Mouse (Mus musculus) MEL (cell line): ENCODE results near the gene Mpv17l. TPM values are rescaled to one million over a fixed set of nuclear protein-coding genes. Genes with fewer than 3 reads are reported as not detected.

Experiments
- DNase-seq: peaks from one replicate; pipeline ENCODE4 v3.0.0; 2011; ENCODE audit warnings: low read depth, low spot score
- H3K27ac ChIP-seq: 2 replicates; pipeline ENCODE4 v1.5.1; 2012; ENCODE audit warnings: low read depth, mild to moderate bottlenecking, control low read depth, low read length, moderate library complexity; ENCODE audit not compliant: control insufficient read depth
- H3K27me3 ChIP-seq, 2 experiments: fragments of 150-350 bp in 1 of 2; sonication (generic) in 1 of 2; 2 replicates each; pipeline ENCODE4 v1.6.1; 2012; ENCODE audit warnings: low read length in 2 of 2, mild to moderate bottlenecking in 2 of 2, improper control_type of control experiment in 1 of 2, moderate library complexity in 1 of 2; ENCODE audit not compliant: insufficient read depth in 2 of 2, control insufficient read depth in 1 of 2
- H3K36me3 ChIP-seq, 2 experiments: 2 replicates each; pipeline ENCODE4 v1.6.1; 2012 to 2014; ENCODE audit warnings: low read length in 2 of 2, improper control_type of control experiment in 1 of 2, inconsistent platforms in 1 of 2, mild to moderate bottlenecking in 1 of 2; ENCODE audit not compliant: insufficient read depth in 2 of 2, control insufficient read depth in 1 of 2
- H3K4me1 ChIP-seq, 2 experiments: fragments of 150-350 bp in 1 of 2; sonication (generic) in 1 of 2; 2 replicates each; pipeline ENCODE4 v1.6.1; 2012; ENCODE audit warnings: low read length in 2 of 2, improper control_type of control experiment in 1 of 2, mild to moderate bottlenecking in 1 of 2; ENCODE audit not compliant: insufficient read depth in 2 of 2, control insufficient read depth in 1 of 2
- H3K4me3 ChIP-seq, 2 experiments: fragments of 150-350 bp in 1 of 2; sonication (generic) in 1 of 2; 2 replicates each; pipeline ENCODE4 v1.5.1; 2012; ENCODE audit warnings: low read depth in 2 of 2, low read length in 2 of 2, mild to moderate bottlenecking in 2 of 2, moderate library complexity in 2 of 2, control low read depth in 1 of 2, improper control_type of control experiment in 1 of 2; ENCODE audit not compliant: control insufficient read depth in 1 of 2, insufficient read depth in 1 of 2
- H3K79me2 ChIP-seq: 2 replicates; pipeline ENCODE4 v1.6.1; 2012; ENCODE audit warnings: mild to moderate bottlenecking, low read length, moderate library complexity; ENCODE audit not compliant: control insufficient read depth, poor library complexity, insufficient read depth
- H3K9ac ChIP-seq: 2 replicates; pipeline ENCODE4 v1.6.1; 2012; ENCODE audit warnings: low read depth, mild to moderate bottlenecking, control low read depth, low read length, moderate library complexity; ENCODE audit not compliant: control insufficient read depth, poor library complexity, severe bottlenecking
- H3K9me3 ChIP-seq: fragments of 150-350 bp; sonication (generic); replicated peaks from 2 replicates; pipeline ENCODE4 v1.6.1; 2012; ENCODE audit warnings: mild to moderate bottlenecking, low read length, improper control_type of control experiment, moderate library complexity; ENCODE audit not compliant: insufficient read depth
- BHLHE40 ChIP-seq: IDR thresholded peaks from 2 replicates; pipeline ENCODE4 v1.6.1; 2012; ENCODE audit warnings: low read depth, mild to moderate bottlenecking, inconsistent platforms, low read length, improper control_type of control experiment, borderline replicate concordance
- CTCF ChIP-seq, 3 experiments: IDR thresholded peaks in 2 of 3; conservative IDR thresholded peaks in 1 of 3; 2 replicates each; pipeline ENCODE4 v1.5.1; 2011 to 2012; ENCODE audit warnings: low read length in 3 of 3, low read depth in 2 of 3, mild to moderate bottlenecking in 2 of 3, improper control_type of control experiment in 1 of 3, inconsistent platforms in 1 of 3, mixed read lengths in 1 of 3, moderate library complexity in 1 of 3; ENCODE audit not compliant: control insufficient read depth in 1 of 3, insufficient read depth in 1 of 3, poor library complexity in 1 of 3, severe bottlenecking in 1 of 3
- ETS1 ChIP-seq: IDR thresholded peaks from 2 replicates; pipeline ENCODE4 v1.6.1; 2012; ENCODE audit warnings: low read depth, mild to moderate bottlenecking, inconsistent platforms, low read length, improper control_type of control experiment, moderate library complexity
- HCFC1 ChIP-seq: IDR thresholded peaks from 2 replicates; pipeline ENCODE4 v1.6.1; 2012; ENCODE audit warnings: low read depth, mild to moderate bottlenecking, inconsistent platforms, low read length, improper control_type of control experiment, moderate library complexity
- MAFK ChIP-seq: IDR thresholded peaks from 2 replicates; pipeline ENCODE4 v1.6.1; 2011; ENCODE audit warnings: low read depth, mild to moderate bottlenecking, low read length, improper control_type of control experiment, borderline replicate concordance
- MAX ChIP-seq: IDR thresholded peaks from 2 replicates; pipeline ENCODE4 v1.6.1; 2011; ENCODE audit warnings: low read length, improper control_type of control experiment
- MEF2A ChIP-seq: IDR thresholded peaks from 2 replicates; pipeline ENCODE4 v1.6.1; 2014; ENCODE audit warnings: low read depth, mild to moderate bottlenecking, inconsistent platforms, low read length, improper control_type of control experiment; ENCODE audit not compliant: poor library complexity, insufficient replicate concordance, severe bottlenecking; ENCODE audit errors: extremely low read depth
- MXI1 ChIP-seq: IDR thresholded peaks from 2 replicates; pipeline ENCODE4 v1.6.1; 2011; ENCODE audit warnings: mild to moderate bottlenecking, low read depth, low read length, improper control_type of control experiment
- MYB ChIP-seq: IDR thresholded peaks from 2 replicates; pipeline ENCODE4 v1.6.1; 2011; ENCODE audit warnings: mild to moderate bottlenecking, low read depth, low read length, improper control_type of control experiment
- MYC ChIP-seq: IDR thresholded peaks from 2 replicates; pipeline ENCODE4 v1.6.1; 2011; ENCODE audit warnings: low read depth, mild to moderate bottlenecking, low read length, improper control_type of control experiment, moderate library complexity
- NELFE ChIP-seq: IDR thresholded peaks from 2 replicates; pipeline ENCODE4 v1.6.1; 2011; ENCODE audit warnings: low read depth, low read length, improper control_type of control experiment
- POLR2AphosphoS5 ChIP-seq: IDR thresholded peaks from 2 replicates; pipeline ENCODE4 v1.6.1; 2012; ENCODE audit warnings: low read depth, borderline replicate concordance, mild to moderate bottlenecking, inconsistent platforms, low read length, moderate library complexity, mixed read lengths
- SMC3 ChIP-seq: IDR thresholded peaks from 2 replicates; pipeline ENCODE4 v1.6.1; 2011; ENCODE audit warnings: low read depth, low read length, improper control_type of control experiment
- TAL1 ChIP-seq: IDR thresholded peaks from 2 replicates; pipeline ENCODE4 v1.6.1; 2012; ENCODE audit warnings: mild to moderate bottlenecking, inconsistent platforms, low read length, moderate library complexity, mixed read lengths
- TCF12 ChIP-seq: IDR thresholded peaks from 2 replicates; pipeline ENCODE4 v1.6.1; 2014; ENCODE audit warnings: low read depth, mild to moderate bottlenecking, inconsistent platforms, low read length, improper control_type of control experiment, moderate library complexity
- UBTF ChIP-seq: IDR thresholded peaks from 2 replicates; pipeline ENCODE4 v1.6.1; 2012; ENCODE audit warnings: low read depth, mild to moderate bottlenecking, inconsistent platforms, low read length, improper control_type of control experiment, moderate library complexity, borderline replicate concordance; ENCODE audit not compliant: insufficient read depth
- USF1 ChIP-seq: IDR thresholded peaks from 2 replicates; pipeline ENCODE4 v1.6.1; 2014; ENCODE audit warnings: low read depth, mild to moderate bottlenecking, inconsistent platforms, low read length, improper control_type of control experiment, moderate library complexity
- ZC3H11A ChIP-seq: IDR thresholded peaks from 2 replicates; pipeline ENCODE4 v1.6.1; 2012; ENCODE audit warnings: low read depth, mild to moderate bottlenecking, inconsistent platforms, low read length, improper control_type of control experiment
- ZKSCAN1 ChIP-seq: IDR thresholded peaks from 2 replicates; pipeline ENCODE4 v1.6.1; 2012; ENCODE audit warnings: low read depth, mild to moderate bottlenecking, inconsistent platforms, low read length, improper control_type of control experiment, moderate library complexity
- ZNF384 ChIP-seq: IDR thresholded peaks from 2 replicates; pipeline ENCODE4 v1.6.1; 2012; ENCODE audit warnings: low read depth, mild to moderate bottlenecking, inconsistent platforms, low read length, improper control_type of control experiment
- polyA plus RNA-seq, 2 experiments: library from polyadenylated mRNA; stranded (reverse) in 1 of 2; unstranded in 1 of 2; fragments of >175 nt in 1 of 2; fragments of >200 nt in 1 of 2; gene quantifications; 2 replicates each; pipeline versions ENCODE4 v1.2.1 to v1.2.4; 2012; ENCODE audit warnings: low replicate concordance in 2 of 2, low read depth in 1 of 2; ENCODE audit not compliant: insufficient read length in 2 of 2, insufficient read depth in 1 of 2, missing spikeins in 1 of 2
- total RNA-seq: library from RNA; depleted of rRNA; stranded (reverse); fragments of 300-350 nt; gene quantifications from 2 replicates; pipeline ENCODE4 v1.2.3, GENCODE M21; 2012

Gene Mpv17l
- total and polyA plus RNA-seq, 3 experiments: 0.77 to 2.3 TPM; not detected in 1

GRCm38 (mm10) chr16:13946306-13946705 is 43.3 kb downstream of the Mpv17l start:
- Histone ChIP-seq H3K4me3 (no peak overlapping the region), H3K27ac (no peak overlapping the region), H3K36me3 (peaks cover 0 to 4% of the 10 kb centered on the region in 2 experiments; a peak in 2 of 4 replicates), H3K9me3 (no peaks in the 10 kb centered on the region), H3K4me1 (peaks cover 0 to 2% of the 10 kb centered on the region in 2 experiments; a peak in 1 of 4 replicates), H3K27me3 (no peaks in the 10 kb centered on the region), H3K9ac (no peak overlapping the region)
- DNase-seq: no peak
- TF ChIP-seq MAFK (no peak), ZKSCAN1 (no peak), ETS1 (no peak), TCF12 (no peak), MEF2A (no peak), MYC (no peak), SMC3 (no peak), MYB (no peak), POLR2AphosphoS5 (no peak), ZNF384 (no peak), MAX (no peak), MXI1 (no peak), BHLHE40 (no peak), NELFE (no peak), UBTF (no peak), CTCF (IDR thresholded peaks at IDR 0.05 in 2 of 3, conservative IDR thresholded peaks at IDR 0.05 in 1 of 3; ENCODE audit: control insufficient read depth in 1 of 3, insufficient read depth in 1 of 3, low read depth in 2 of 3, low read length in 3 of 3, poor library complexity in 1 of 3, severe bottlenecking in 1 of 3) (no peak), USF1 (no peak), ZC3H11A (no peak)
- TF ChIP-seq, all 39 proteins: peak for 0
- no peaks in the 10 kb centered on the region for H3K79me2 ChIP-seq

GRCm38 (mm10) chr16:13951245-13951644 is 48.3 kb downstream of the Mpv17l start:
- Histone ChIP-seq H3K27ac (no peak overlapping the region), H3K27me3 (no peaks in the 10 kb centered on the region), H3K9me3 (no peaks in the 10 kb centered on the region), H3K4me1 (no peaks in the 10 kb centered on the region), H3K79me2 (no peaks in the 10 kb centered on the region), H3K36me3 (no peaks in the 10 kb centered on the region), H3K9ac (no peak overlapping the region), H3K4me3 (no peak overlapping the region)
- TF ChIP-seq SMC3: no peak
- TF ChIP-seq HCFC1: no peak
- TF ChIP-seq TAL1: no peak
- no peak for DNase-seq
